Mouse (Mus musculus) ES-E14 (cell line): ENCODE measurements at regions not wholly inside any gene's neighbourhood (a gene's known extent, or its start where the extent isn't known, plus 50 kb on each side); places are given as distances from the start of the nearest gene placed in this dataset.

Experiments
- HCFC1 ChIP-seq: IDR thresholded peaks from 2 replicates; pipeline ENCODE4 v1.6.1; 2012; ENCODE audit warnings: low read length, inconsistent platforms, borderline replicate concordance; ENCODE audit not compliant: insufficient read depth
- ZC3H11A ChIP-seq: IDR thresholded peaks from 2 replicates; pipeline ENCODE4 v1.6.1; 2012; ENCODE audit warnings: low read depth, mild to moderate bottlenecking, inconsistent platforms, low read length, borderline replicate concordance

DNA sequence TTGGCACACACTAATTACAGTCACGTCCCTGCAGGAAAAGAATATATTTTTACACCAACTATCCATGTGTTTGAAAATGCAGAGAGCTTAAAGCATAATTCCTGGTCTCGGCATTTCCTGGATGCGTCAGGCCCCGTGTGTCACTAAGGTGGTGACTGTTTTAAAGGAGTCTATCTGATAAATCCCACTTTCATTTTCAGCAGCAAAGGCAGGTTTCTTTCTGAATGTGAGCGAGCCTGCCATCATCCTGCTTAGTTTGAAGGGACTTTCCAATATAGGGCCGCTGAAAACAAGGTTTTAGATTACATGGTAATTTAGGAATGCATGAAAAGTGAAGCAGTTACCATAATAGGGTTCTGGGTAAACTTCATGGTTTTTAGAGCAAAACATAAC is 77.5 kb upstream of the Arid5b start:
- TF ChIP-seq HCFC1: no peak
- TF ChIP-seq ZC3H11A: no peak
